Mouse (Mus musculus) neural tube, embryonic 15.5 days (tissue): ENCODE data around the gene Rasip1. TPM values are rescaled to one million over a fixed set of nuclear protein-coding genes. Genes with fewer than 3 reads are reported as not detected.
A peak's percentile ranks its signal among the peaks of the same experiment; 100 is the strongest.

Experiments used
- ATAC-seq: fragments of 200-750 bp; cut with Nextera tagmentation; 2 replicates; pipeline ENCODE4 v1.8.0; 2017; ENCODE audit warnings: mild to moderate bottlenecking, moderate TSS enrichment, moderate library complexity; ENCODE audit not compliant: low FRiP score
- H3K27ac ChIP-seq: fragments of 300-500 bp; sonication (generic); replicated peaks from 2 replicates; pipeline ENCODE4 v1.5.1; 2015; ENCODE audit warnings: mild to moderate bottlenecking, inconsistent platforms
- H3K27me3 ChIP-seq: fragments of 300-500 bp; sonication (generic); replicated peaks from 2 replicates; pipeline ENCODE4 v1.6.1; 2015; ENCODE audit warnings: inconsistent platforms
- H3K36me3 ChIP-seq: fragments of 300-500 bp; sonication (generic); 2 replicates; pipeline ENCODE4 v1.6.1; 2015; ENCODE audit warnings: inconsistent platforms
- H3K4me1 ChIP-seq: fragments of 300-500 bp; sonication (generic); 2 replicates; pipeline ENCODE4 v1.6.1; 2015; ENCODE audit warnings: inconsistent platforms
- H3K4me2 ChIP-seq: fragments of 300-500 bp; sonication (generic); 2 replicates; pipeline ENCODE4 v1.6.1; 2015; ENCODE audit warnings: inconsistent platforms, mild to moderate bottlenecking, moderate library complexity
- H3K4me3 ChIP-seq: fragments of 300-500 bp; sonication (generic); replicated peaks from 2 replicates; pipeline ENCODE4 v1.5.1; 2015; ENCODE audit warnings: mild to moderate bottlenecking, inconsistent platforms
- H3K9ac ChIP-seq: fragments of 300-500 bp; sonication (generic); replicated peaks from 2 replicates; pipeline ENCODE4 v1.6.1; 2015; ENCODE audit warnings: mild to moderate bottlenecking, inconsistent platforms
- H3K9me3 ChIP-seq: fragments of 300-500 bp; sonication (generic); replicated peaks from 2 replicates; pipeline ENCODE4 v1.6.1; 2016; ENCODE audit warnings: inconsistent platforms
- WGBS: fragments of 180-500 bp; shearing (Covaris S2); methylation state at CpG from one replicate; pipeline ENCODE4 v1.1.7; 2015; ENCODE audit warnings: mixed read lengths; 5-methylcytosine and 5-hydroxymethylcytosine counted together
- polyA plus RNA-seq: library from polyadenylated mRNA; unstranded; fragments of >200 nt; fragmentation: Nextera tagmentation; extraction: Ambion mirVana; gene quantifications from 2 replicates; pipeline ENCODE4 v1.2.1, GENCODE M21; 2015

Gene Rasip1
- polyA plus RNA-seq, result 15.4 and 17.6 TPM in 2 replicates

- no peak for ATAC-seq
- Histone ChIP-seq H3K9ac (peak within 1 kb of the TSS; percentile 66), H3K4me2 (peak within 1 kb of the TSS; percentile 88), H3K36me3 (no peaks in the 10 kb centered on the region), H3K27ac (peak within 1 kb of the TSS; percentile 94), H3K9me3 (no peaks in the 10 kb centered on the region), H3K4me3 (peak within 1 kb of the TSS; percentile 56), H3K27me3 (0 out of 2 replicates have a peak, but pooled peaks cover 6% of the 10 kb centered on the region), H3K4me1 (peaks cover 18% of the 10 kb centered on the region)
- WGBS, result 87% methylated on average over 9 of the region's 9 CpGs
These were observed at the start of gene Rasip1 for GRCm38 (mm10) chr7:45627261-45627660. Rasip1 (plus strand) TSS chr7:45627488.

- no peak overlapping the region for H3K27ac ChIP-seq
- H3K4me1 ChIP-seq, result peaks cover 13% of the 10 kb centered on the region
- H3K4me3 ChIP-seq, result no peak overlapping the region
- no peak for ATAC-seq
- no peak overlapping the region for H3K9ac ChIP-seq
- H3K9me3 ChIP-seq, result no peaks in the 10 kb centered on the region
- WGBS, result 93% methylated on average over 6 of the region's 6 CpGs
- H3K36me3 ChIP-seq, result peaks cover 24% of the 10 kb centered on the region
- H3K4me2 ChIP-seq, result no peak overlapping the region
- no peaks in the 10 kb centered on the region for H3K27me3 ChIP-seq
These were observed 41.4 kb upstream of the Rasip1 start for GRCm38 (mm10) chr7:45585923-45586322.

GRCm38 (mm10) chr7:45587631-45588592, 39.4 kb upstream of the Rasip1 start:
- no peak for ATAC-seq
- H3K4me2 ChIP-seq, result peak overlapping the region; percentile 65
- H3K27me3 ChIP-seq, result no peaks in the 10 kb centered on the region
- peaks cover 13% of the 10 kb centered on the region for H3K4me1 ChIP-seq
- H3K36me3 ChIP-seq, result peaks cover 16% of the 10 kb centered on the region; the same call in 1 of the 2 replicates
- H3K9ac ChIP-seq, result no peak overlapping the region
- WGBS, result 93% methylated on average over 23 of the region's 23 CpGs
- no peaks in the 10 kb centered on the region for H3K9me3 ChIP-seq
- no peak overlapping the region for H3K27ac ChIP-seq
- no peak overlapping the region for H3K4me3 ChIP-seq

GRCm38 (mm10) chr7:45589173-45589572, 38.1 kb upstream of the Rasip1 start:
- H3K9ac ChIP-seq, result peak overlapping the region; percentile 53
- peak overlapping the region; percentile 82 for H3K27ac ChIP-seq
- H3K4me2 ChIP-seq, result peak overlapping the region; percentile 65
- H3K27me3 ChIP-seq, result no peaks in the 10 kb centered on the region
- peak; percentile 98 for ATAC-seq
- 4% methylated on average over 19 of the region's 19 CpGs for WGBS
- H3K4me3 ChIP-seq, result peak overlapping the region; percentile 41
- peaks cover 13% of the 10 kb centered on the region for H3K4me1 ChIP-seq
- no peaks in the 10 kb centered on the region for H3K9me3 ChIP-seq
- H3K36me3 ChIP-seq, result peaks cover 14% of the 10 kb centered on the region; the same call in 1 of the 2 replicates

GRCm38 (mm10) chr7:45589898-45590297, 37.4 kb upstream of the Rasip1 start:
- Histone ChIP-seq H3K27ac (peak overlapping the region; percentile 82), H3K36me3 (peaks cover 10% of the 10 kb centered on the region; the same call in 1 of the 2 replicates), H3K9me3 (no peaks in the 10 kb centered on the region), H3K27me3 (no peaks in the 10 kb centered on the region), H3K4me1 (peaks cover 13% of the 10 kb centered on the region), H3K4me2 (peak overlapping the region; percentile 65; the same call in 1 of the 2 replicates), H3K9ac (no peak overlapping the region), H3K4me3 (no peak overlapping the region)
- 95% methylated on average over 5 of the region's 5 CpGs for WGBS
- no peak for ATAC-seq

- Histone ChIP-seq H3K4me3 (no peak overlapping the region), H3K4me1 (peaks cover 13% of the 10 kb centered on the region), H3K27me3 (no peaks in the 10 kb centered on the region), H3K9me3 (no peaks in the 10 kb centered on the region), H3K4me2 (no peak overlapping the region), H3K27ac (no peak overlapping the region), H3K36me3 (peaks cover 3% of the 10 kb centered on the region; the same call in 1 of the 2 replicates), H3K9ac (no peak overlapping the region)
- no peak for ATAC-seq
- WGBS, result 66% methylated on average over 3 of the region's 3 CpGs
These were observed 36.4 kb upstream of the Rasip1 start for GRCm38 (mm10) chr7:45590874-45591273.

- no peak for ATAC-seq
- 80% methylated on average over 7 of the region's 7 CpGs for WGBS
- Histone ChIP-seq H3K4me1 (peaks cover 13% of the 10 kb centered on the region), H3K4me2 (no peak overlapping the region), H3K4me3 (no peak overlapping the region), H3K27me3 (no peaks in the 10 kb centered on the region), H3K9ac (no peak overlapping the region), H3K27ac (no peak overlapping the region), H3K36me3 (no peaks in the 10 kb centered on the region), H3K9me3 (no peaks in the 10 kb centered on the region)
These were observed 35.4 kb upstream of the Rasip1 start for GRCm38 (mm10) chr7:45591880-45592279.

GRCm38 (mm10) chr7:45593118-45593815, 34.0 kb upstream of the Rasip1 start:
- H3K27ac ChIP-seq, result no peak overlapping the region
- 29% methylated on average over 10 of the region's 10 CpGs for WGBS
- H3K27me3 ChIP-seq, result no peaks in the 10 kb centered on the region
- H3K4me3 ChIP-seq, result no peak overlapping the region
- ATAC-seq, result no peak
- H3K4me2 ChIP-seq, result no peak overlapping the region
- no peaks in the 10 kb centered on the region for H3K36me3 ChIP-seq
- peaks cover 11% of the 10 kb centered on the region for H3K4me1 ChIP-seq
- no peak overlapping the region for H3K9ac ChIP-seq
- H3K9me3 ChIP-seq, result no peaks in the 10 kb centered on the region

- Histone ChIP-seq H3K36me3 (no peaks in the 10 kb centered on the region), H3K9ac (no peak overlapping the region), H3K27ac (no peak overlapping the region), H3K4me3 (no peak overlapping the region), H3K9me3 (no peaks in the 10 kb centered on the region), H3K27me3 (no peaks in the 10 kb centered on the region), H3K4me1 (no peaks in the 10 kb centered on the region), H3K4me2 (no peak overlapping the region)
- ATAC-seq, result no peak
- 89% methylated on average over 4 of the region's 4 CpGs for WGBS
These were observed 32.1 kb upstream of the Rasip1 start for GRCm38 (mm10) chr7:45595176-45595575.

GRCm38 (mm10) chr7:45596107-45596506, 31.2 kb upstream of the Rasip1 start:
- no peak for ATAC-seq
- H3K4me2 ChIP-seq, result no peak overlapping the region
- 88% methylated on average over 1 of the region's 1 CpGs for WGBS
- no peaks in the 10 kb centered on the region for H3K4me1 ChIP-seq
- no peaks in the 10 kb centered on the region for H3K27me3 ChIP-seq
- no peaks in the 10 kb centered on the region for H3K36me3 ChIP-seq
- no peak overlapping the region for H3K9ac ChIP-seq
- no peak overlapping the region for H3K4me3 ChIP-seq
- H3K27ac ChIP-seq, result no peak overlapping the region
- no peaks in the 10 kb centered on the region for H3K9me3 ChIP-seq

GRCm38 (mm10) chr7:45597013-45597412, 30.3 kb upstream of the Rasip1 start:
- Histone ChIP-seq H3K27me3 (no peaks in the 10 kb centered on the region), H3K27ac (no peak overlapping the region), H3K4me3 (no peak overlapping the region), H3K36me3 (no peaks in the 10 kb centered on the region), H3K9ac (no peak overlapping the region), H3K4me1 (no peaks in the 10 kb centered on the region), H3K9me3 (no peaks in the 10 kb centered on the region), H3K4me2 (no peak overlapping the region)
- 86% methylated on average over 5 of the region's 5 CpGs for WGBS
- ATAC-seq, result no peak
